Mouse (Mus musculus) heart, embryonic 13.5 days (tissue): ENCODE measurements around the gene 1810030O07Rik. TPM values are rescaled to one million over a fixed set of nuclear protein-coding genes. Genes with fewer than 3 reads are reported as not detected.
"Not testable (repeated sequence)": the region's sequence is repeated elsewhere in the genome, so short reads cannot be mapped to it uniquely, and the experiment has no call there.

ENCODE experiments used
- ATAC-seq: fragments of 200-750 bp; cut with Nextera tagmentation; 2 replicates; pipeline ENCODE4 v1.8.0; 2017; ENCODE audit warnings: moderate TSS enrichment; ENCODE audit not compliant: insufficient number of reproducible peaks, low FRiP score, low TSS enrichment; ENCODE audit errors: extremely low read depth
- H3K27ac ChIP-seq: fragments of 300-500 bp; sonication (generic); replicated peaks from 2 replicates; pipeline ENCODE4 v1.5.1; 2015; ENCODE audit warnings: moderate library complexity, mild to moderate bottlenecking, inconsistent platforms
- H3K27me3 ChIP-seq: fragments of 300-500 bp; sonication (generic); replicated peaks from 2 replicates; pipeline ENCODE4 v1.6.1; 2015; ENCODE audit warnings: mild to moderate bottlenecking, inconsistent platforms
- H3K36me3 ChIP-seq: fragments of 300-500 bp; sonication (generic); 2 replicates; pipeline ENCODE4 v1.6.1; 2015; ENCODE audit warnings: mild to moderate bottlenecking, inconsistent platforms
- H3K4me1 ChIP-seq: fragments of 300-500 bp; sonication (generic); 2 replicates; pipeline ENCODE4 v1.6.1; 2015; ENCODE audit warnings: inconsistent platforms
- H3K4me2 ChIP-seq: fragments of 300-500 bp; sonication (generic); 2 replicates; pipeline ENCODE4 v1.6.1; 2015; ENCODE audit warnings: inconsistent platforms, mild to moderate bottlenecking, moderate library complexity
- H3K4me3 ChIP-seq: fragments of 300-500 bp; sonication (generic); 2 replicates; pipeline ENCODE4 v1.5.1; 2015; ENCODE audit warnings: moderate library complexity, mild to moderate bottlenecking, inconsistent platforms
- H3K9ac ChIP-seq: fragments of 300-500 bp; sonication (generic); 2 replicates; pipeline ENCODE4 v1.6.1; 2015; ENCODE audit warnings: inconsistent platforms, mild to moderate bottlenecking, moderate library complexity
- H3K9me3 ChIP-seq: fragments of 300-500 bp; sonication (generic); 2 replicates; pipeline ENCODE4 v1.6.1; 2016; ENCODE audit warnings: inconsistent platforms
- WGBS: fragments of 180-500 bp; shearing (Covaris S2); methylation state at CpG from one replicate; pipeline ENCODE4 v1.1.7; 2015; ENCODE audit warnings: mixed read lengths; 5-methylcytosine and 5-hydroxymethylcytosine counted together
- polyA plus RNA-seq: library from polyadenylated mRNA; unstranded; fragments of >200 nt; fragmentation: Nextera tagmentation; extraction: Ambion mirVana; gene quantifications from 2 replicates; pipeline ENCODE4 v1.2.1, GENCODE M21; 2015

Gene 1810030O07Rik
- polyA plus RNA-seq, 1 experiment from 2014 or later = 22.3 TPM

GRCm38 (mm10) chrX:12612360-12612759, 61.1 kb downstream of the 1810030O07Rik start:
- H3K4me1 ChIP-seq, ATAC-seq, H3K4me3 ChIP-seq, H3K4me2 ChIP-seq, H3K9ac ChIP-seq, H3K9me3 ChIP-seq, H3K27me3 ChIP-seq, H3K27ac ChIP-seq: not testable (repeated sequence)
- peaks cover 41% of the 10 kb centered on the region for H3K36me3 ChIP-seq
- 80% methylated on average over 1 of the region's 1 CpGs for WGBS

GRCm38 (mm10) chrX:12611211-12611610, 62.3 kb downstream of the 1810030O07Rik start:
- no peak overlapping the region for H3K27ac ChIP-seq

DNA sequence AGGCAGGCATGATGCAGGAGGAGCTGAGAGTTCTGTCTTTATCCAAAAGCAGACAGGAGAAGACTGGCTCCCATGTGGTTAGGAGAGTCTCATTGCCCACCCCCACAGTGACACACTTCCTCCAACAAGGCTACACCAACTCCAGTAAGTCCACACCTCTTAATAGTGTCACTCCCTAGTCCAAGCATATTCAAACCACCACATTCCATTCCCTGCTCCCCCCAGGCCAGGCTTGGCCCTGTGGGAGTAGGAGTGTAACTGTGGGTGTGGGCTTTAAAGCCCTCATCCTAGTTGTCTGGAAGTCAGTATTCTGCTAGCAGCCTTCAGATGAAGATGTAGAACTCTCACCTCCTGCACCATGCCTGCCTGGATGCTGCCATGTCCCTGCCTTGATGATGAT, 62.9 kb downstream of the 1810030O07Rik start:
- H3K4me1 ChIP-seq, H3K9me3 ChIP-seq, ATAC-seq, H3K27ac ChIP-seq, H3K4me2 ChIP-seq, H3K9ac ChIP-seq, H3K4me3 ChIP-seq, H3K27me3 ChIP-seq: not testable (repeated sequence)
- peaks cover 44% of the 10 kb centered on the region for H3K36me3 ChIP-seq

More at GRCm38 (mm10) chrX:12611211-12611610, 62.3 kb downstream of the 1810030O07Rik start:
- no peak overlapping the region for H3K4me2 ChIP-seq
- WGBS = 63% methylated on average over 2 of the region's 2 CpGs
- ATAC-seq = no peak
- H3K4me1 ChIP-seq = no peaks in the 10 kb centered on the region
- H3K9me3 ChIP-seq = no peaks in the 10 kb centered on the region
- peaks cover 44% of the 10 kb centered on the region for H3K36me3 ChIP-seq
- H3K4me3 ChIP-seq = no peak overlapping the region
- H3K27me3 ChIP-seq = no peaks in the 10 kb centered on the region; the same call in 1 of the 2 replicates
- no peak overlapping the region for H3K9ac ChIP-seq

Other genes with a start within 250 kb of the 1810030O07Rik start
- 53.6 and 64.5 TPM in 2 replicates for gene Atp6ap2, start 85.9 kb downstream of the 1810030O07Rik start, polyA plus RNA-seq
- 14.9 and 15.7 TPM in 2 replicates for gene Med14, start 88.4 kb upstream of the 1810030O07Rik start, polyA plus RNA-seq